Mouse (Mus musculus): ENCODE results near the gene Ggact.

Ggact gene

GRCm38 (mm10) chr14:122865462-122866129 lies 48.0 kb downstream of the Ggact start:
- DNase-seq, result no peak

GRCm38 (mm10) chr14:122862623-122863022 lies 50.9 kb downstream of the Ggact start:
- no peak for DNase-seq

GRCm38 (mm10) chr14:122859792-122860191 lies 53.8 kb downstream of the Ggact start:
- no peak for DNase-seq

- DNase-seq, result no peak
These were observed 61.0 kb downstream of the Ggact start for GRCm38 (mm10) chr14:122852506-122853057.

GRCm38 (mm10) chr14:122837018-122837417 lies 76.5 kb downstream of the Ggact start:
- no peak for DNase-seq

- no peak for DNase-seq
These were observed 77.3 kb downstream of the Ggact start for GRCm38 (mm10) chr14:122836221-122836620.

- DNase-seq, result no peak
These were observed 77.9 kb downstream of the Ggact start for GRCm38 (mm10) chr14:122835487-122836190.

GRCm38 (mm10) chr14:122834753-122835152 lies 78.8 kb downstream of the Ggact start:
- no peak for DNase-seq

GRCm38 (mm10) chr14:122833666-122834065 lies 79.9 kb downstream of the Ggact start:
- no peak for DNase-seq

- no peak for DNase-seq
These were observed 83.1 kb downstream of the Ggact start for GRCm38 (mm10) chr14:122830433-122830832.

- DNase-seq, result no peak
These were observed 88.1 kb downstream of the Ggact start for GRCm38 (mm10) chr14:122825464-122825863.

- DNase-seq, result no peak
These were observed 89.8 kb downstream of the Ggact start for GRCm38 (mm10) chr14:122823791-122824190.

GRCm38 (mm10) chr14:122821002-122821401 lies 92.6 kb downstream of the Ggact start:
- no peak for DNase-seq

GRCm38 (mm10) chr14:122800296-122800695 lies 113.3 kb downstream of the Ggact start:
- no peak for DNase-seq

GRCm38 (mm10) chr14:122793368-122793767 lies 120.2 kb downstream of the Ggact start:
- no peak for DNase-seq

GRCm38 (mm10) chr14:122790111-122790510 lies 123.4 kb downstream of the Ggact start:
- DNase-seq, result no peak

- no peak for DNase-seq
These were observed 125.4 kb downstream of the Ggact start for GRCm38 (mm10) chr14:122788199-122788598.

- no peak for DNase-seq
These were observed 128.9 kb downstream of the Ggact start for GRCm38 (mm10) chr14:122784701-122785100.

- DNase-seq, result no peak
These were observed 147.1 kb downstream of the Ggact start for GRCm38 (mm10) chr14:122766448-122766847.

Data from lung, postnatal 4 days (tissue).